Mouse (Mus musculus) testis, adult 2 months (tissue): ENCODE results near the gene Opn1sw.

Experiments used
- CTCF ChIP-seq: fragments of 200-500 bp; IDR thresholded peaks from 2 replicates; pipeline ENCODE4 v1.5.1; 2012; ENCODE audit warnings: low read depth, mild to moderate bottlenecking, inconsistent platforms, low read length, moderate library complexity; ENCODE audit not compliant: control insufficient read depth, insufficient read depth, insufficient replicate concordance
- POLR2A ChIP-seq: fragments of 200-500 bp; IDR thresholded peaks from 2 replicates; pipeline ENCODE4 v1.6.1; 2012; ENCODE audit warnings: low read depth, mild to moderate bottlenecking, inconsistent platforms, low read length, moderate library complexity; ENCODE audit not compliant: control insufficient read depth

- TF ChIP-seq POLR2A: no peak
- no peak for TF ChIP-seq CTCF
Measured at GRCm38 (mm10) chr6:29432676-29433037, 44.4 kb upstream of the Opn1sw start.
